Mouse (Mus musculus) cerebellum, adult 11-12 months (tissue): ENCODE measurements at regions not wholly inside any gene's neighbourhood (a gene's known extent, or its start where the extent isn't known, plus 50 kb on each side); places are given as distances from the start of the nearest gene placed in this dataset.

Experiments
- DNase-seq: peaks from one replicate; pipeline ENCODE4 v3.0.0; 2022

DNA sequence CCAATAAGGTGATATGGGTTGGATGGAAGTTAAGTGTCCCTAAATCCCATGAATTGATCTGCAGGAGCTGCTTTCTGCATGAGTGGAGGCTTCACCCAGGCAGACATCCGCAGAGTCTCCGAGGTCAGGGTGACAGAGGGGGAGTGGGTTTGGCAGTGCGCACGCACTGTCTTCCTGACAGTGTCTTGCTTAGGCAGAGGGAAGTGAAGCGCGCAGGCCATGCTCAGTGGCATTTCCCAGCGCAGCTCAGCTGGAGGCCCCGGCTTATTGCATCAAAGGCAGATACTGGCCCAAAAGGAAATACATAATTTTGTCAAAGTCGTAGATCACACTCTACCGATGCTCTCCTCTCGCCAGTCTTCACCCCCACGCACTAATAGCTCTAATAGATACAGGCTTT, 252.7 kb upstream of the Dnajc24 start:
- DNase-seq: no peak

DNA sequence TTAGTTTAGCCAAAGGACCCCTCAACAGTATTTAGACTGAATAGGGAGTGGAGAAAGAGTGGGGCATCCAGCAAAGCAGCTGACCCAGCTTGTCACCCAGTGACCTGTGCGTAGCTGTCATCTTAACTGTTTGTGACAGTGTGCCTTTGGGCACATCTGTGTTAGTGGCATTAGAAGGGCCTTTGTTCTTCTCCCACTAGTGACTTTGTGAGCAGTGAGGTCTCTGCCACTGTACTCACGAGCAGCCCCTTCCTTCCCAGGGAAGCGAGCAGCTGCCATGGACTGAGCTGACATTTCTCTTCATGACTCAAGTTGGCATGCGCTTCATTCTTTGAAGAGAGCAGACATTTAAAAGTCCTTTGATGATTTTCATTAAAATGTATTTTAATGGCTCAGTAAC, 231.0 kb upstream of the Dnajc24 start:
- no peak for DNase-seq

DNA sequence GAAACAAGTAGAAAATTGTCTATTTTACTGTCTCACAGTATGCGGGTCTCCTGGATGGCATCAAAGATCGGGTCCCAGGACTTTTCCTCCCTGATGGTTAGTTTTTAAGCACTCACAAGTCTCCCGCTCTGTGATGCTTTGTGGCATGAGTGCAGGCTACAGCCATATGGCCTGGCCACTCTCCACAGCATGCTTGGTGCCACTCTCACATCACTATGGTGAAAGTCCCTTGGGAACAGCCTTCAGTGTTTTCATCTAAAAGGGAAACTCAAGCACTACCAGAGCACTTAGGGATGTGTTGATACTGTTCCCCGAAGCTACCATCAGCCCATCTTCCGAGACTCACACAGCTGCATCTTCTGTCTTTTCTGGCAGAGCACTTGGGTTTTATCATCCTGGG, 227.8 kb upstream of the Dnajc24 start:
- no peak for DNase-seq

DNA sequence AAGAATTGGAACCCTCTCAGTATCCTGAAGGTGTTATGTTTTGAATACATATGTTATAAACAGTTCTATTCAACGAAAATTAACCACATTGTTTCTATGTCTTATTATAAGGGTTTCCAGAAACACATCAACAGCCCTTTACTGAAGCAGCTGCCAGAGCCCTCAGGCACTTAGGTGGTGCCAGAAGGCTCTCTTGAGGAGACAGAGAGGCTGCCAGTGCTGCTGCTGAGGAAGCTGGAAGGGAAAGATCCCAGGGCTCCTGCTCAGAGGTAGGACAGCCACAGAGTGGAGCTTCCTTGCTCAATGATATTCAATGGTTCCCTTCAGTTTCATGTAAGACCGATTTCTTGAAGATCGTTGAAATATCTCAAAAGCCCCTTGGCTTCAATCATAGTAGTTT, 226.7 kb upstream of the Dnajc24 start:
- no peak for DNase-seq

DNA sequence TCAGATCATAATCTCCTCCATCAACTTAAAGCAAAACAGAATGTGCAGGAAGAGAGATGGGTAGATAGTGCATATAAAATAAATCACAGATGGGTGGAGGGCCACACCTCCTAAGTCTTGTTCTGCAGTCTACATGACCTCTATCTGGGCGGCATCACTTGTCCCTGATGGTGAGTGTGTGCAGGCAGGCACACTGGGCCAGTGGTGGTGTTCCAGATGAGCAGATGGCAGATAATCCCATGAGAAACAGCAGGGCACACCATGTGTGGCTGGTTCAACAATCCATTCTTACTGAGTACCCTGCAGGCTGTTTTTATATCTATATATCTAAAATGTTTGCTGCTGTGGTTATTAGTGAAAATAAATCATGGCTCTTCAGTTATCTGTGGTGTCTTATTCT, 224.9 kb upstream of the Dnajc24 start:
- DNase-seq: no peak

DNA sequence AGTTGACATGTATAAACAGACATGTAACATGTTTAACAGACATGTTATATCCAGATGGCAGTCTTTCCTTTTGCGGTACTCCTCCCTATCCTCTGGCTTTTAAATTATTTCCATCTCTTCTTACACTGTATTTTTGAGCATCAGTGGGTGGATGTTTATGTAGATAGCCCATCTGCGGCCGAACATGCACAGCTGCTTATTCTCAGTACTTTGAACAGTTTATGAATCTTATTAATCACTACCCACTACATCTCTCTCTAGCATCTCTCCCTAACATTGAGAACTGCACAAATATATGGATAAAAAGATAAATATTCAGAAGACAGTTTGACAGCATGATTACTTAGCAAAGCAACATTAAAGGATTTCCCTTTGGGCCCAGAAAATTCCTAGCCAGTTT, 212.8 kb upstream of the Dnajc24 start:
- no peak for DNase-seq

DNA sequence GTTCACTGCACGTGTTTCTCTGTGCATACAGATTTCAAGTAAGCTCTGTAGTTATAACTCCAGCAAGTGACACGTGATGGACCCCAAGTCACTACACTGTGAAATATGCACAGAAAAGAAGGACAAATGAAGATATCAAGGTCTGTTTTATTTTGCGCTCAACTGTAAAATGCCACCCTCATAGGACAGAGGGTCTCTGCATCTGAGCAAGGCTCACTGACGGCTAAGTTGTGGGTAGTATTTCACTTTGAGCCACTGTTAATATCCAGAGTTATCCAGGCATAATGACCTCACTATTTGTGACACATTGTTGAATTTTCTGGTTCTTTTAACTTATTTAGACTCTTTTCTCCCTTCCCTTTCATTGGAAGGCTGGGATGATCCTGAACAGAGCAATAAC, 210.4 kb upstream of the Dnajc24 start:
- no peak for DNase-seq

DNA sequence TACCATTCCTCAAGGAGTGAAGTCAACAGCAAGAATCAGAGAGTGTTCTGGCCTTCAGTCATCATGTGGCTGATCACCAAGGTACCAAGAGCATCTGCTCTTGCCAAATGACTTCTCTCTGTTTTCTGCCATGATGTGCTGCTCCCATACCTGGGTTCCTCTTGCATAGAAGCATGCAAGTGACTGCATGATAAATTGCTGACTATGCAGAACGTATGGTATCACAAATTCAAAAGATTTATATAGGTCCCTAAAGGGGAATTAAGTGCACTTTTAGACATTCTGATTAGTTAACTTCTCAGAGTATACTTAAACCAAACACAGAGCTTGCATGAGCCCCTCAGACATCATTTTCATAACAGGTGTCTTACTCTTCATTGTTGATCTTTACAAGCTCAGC, 207.4 kb upstream of the Dnajc24 start:
- no peak for DNase-seq

DNA sequence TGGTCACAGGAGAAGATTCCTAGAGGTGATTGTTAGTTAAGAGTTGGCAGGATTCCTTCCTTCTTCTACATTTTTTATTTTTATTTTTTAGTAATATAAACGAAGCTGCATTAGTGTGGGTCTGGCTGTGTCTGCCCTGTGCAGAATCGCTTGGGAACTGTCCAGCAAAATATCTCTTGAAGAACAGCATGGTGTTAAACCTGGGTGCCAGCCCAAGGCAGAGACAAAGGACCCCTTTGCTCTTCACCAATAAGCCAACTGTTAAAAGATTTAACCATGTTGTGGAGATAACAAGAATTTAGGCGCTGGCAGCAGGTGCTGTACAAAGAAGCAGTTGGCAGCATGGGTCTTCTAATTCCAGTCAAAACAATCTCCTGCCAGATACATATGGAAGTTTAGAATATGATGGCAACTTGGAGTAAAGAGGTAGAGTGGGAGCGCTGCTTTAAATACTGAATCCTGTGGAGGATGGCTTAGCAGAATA, 205.5 kb upstream of the Dnajc24 start:
- no peak for DNase-seq

DNA sequence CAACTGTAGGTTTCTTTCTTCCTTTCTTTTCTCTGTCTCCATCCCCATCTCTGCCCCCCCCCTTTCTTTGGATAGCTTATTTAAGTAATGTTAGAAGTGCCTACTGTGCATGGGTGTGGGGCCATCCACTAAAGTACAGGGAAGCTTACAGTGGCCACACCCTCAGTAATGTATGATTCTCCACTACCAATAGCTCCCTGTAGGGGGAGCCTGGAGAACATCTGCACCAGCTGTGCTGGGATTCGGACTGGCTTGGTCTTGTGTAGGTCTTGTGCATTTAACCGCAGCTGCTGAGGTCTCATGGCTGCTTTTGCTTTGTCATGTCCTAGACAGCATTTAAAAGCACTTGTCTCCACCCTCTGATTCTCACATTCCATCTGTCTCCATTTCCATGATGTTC, 196.8 kb upstream of the Dnajc24 start:
- DNase-seq: no peak

DNA sequence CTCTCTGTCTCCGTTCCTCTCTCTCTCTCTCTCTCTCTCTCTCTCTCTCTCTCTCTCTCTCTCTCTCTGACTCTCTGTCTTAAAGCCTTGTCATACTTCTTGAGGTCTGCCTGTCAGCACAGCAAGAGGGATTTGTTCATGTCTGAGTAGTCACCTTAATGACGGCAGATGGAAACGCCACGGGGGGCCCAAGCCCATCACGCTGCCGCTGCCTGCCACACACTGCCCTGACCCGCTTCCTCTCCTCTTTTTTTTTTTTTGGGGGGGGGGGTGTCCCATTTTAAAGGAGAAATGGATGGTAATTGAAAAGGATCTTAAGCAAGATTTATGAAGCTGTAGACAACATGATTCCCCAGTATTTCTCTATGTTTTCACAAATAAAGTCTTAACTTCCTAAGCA, 191.8 kb upstream of the Dnajc24 start:
- DNase-seq: peak; percentile 94

DNA sequence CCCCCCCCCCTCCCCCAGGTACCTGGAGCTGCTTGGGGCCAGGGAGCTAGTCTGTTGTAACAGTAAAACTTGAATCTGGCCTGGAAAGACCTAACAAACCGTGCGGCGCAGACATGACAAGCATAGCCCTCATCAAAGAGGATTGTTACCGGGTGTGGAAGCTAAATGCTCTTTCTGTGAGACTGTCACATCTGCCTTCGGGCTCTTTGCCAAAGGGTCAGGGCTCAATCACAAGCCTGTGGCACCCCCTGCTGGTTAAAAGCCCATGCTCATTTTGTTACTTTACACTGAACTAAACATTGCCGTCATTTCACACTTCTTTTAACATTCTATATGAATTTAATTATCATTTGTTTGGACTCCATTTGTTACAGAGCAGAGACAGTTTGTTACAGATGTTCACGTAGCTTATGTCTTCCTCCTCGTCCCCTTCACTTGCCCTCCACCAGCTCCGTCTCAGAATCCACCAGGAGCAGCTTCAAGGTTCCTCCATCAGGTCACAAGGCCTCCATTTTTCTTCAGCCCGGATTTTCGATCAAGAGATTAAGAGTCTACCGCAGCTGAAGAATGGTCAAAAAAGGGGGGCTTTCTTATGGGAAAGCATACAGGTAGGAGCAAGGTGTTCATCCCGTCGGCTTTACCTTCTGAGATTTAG, 191.1 kb upstream of the Dnajc24 start:
- DNase-seq: peak; percentile 76

DNA sequence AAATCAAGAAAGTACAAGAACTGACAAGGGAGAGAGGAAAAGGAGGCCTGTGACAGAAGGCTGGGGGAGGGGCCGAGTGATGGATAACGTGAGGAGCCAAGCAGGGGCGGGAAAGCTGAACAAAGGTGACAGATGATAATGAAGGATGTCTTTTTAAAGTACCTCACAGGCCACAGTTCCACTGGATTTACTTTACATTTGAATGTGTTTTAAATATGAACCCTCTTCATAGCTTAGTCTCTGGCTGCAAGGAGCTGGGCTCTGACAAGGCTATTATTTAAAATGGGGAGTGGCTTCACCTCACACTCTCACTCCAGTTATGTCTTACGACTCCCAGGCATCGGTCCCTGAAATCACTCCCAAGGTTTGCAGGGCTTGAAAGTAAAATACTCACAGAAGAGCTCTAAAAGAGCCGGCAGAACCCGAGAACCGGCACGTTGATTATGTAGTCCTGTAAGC, 190.6 kb upstream of the Dnajc24 start:
- peak; percentile 22 for DNase-seq

DNA sequence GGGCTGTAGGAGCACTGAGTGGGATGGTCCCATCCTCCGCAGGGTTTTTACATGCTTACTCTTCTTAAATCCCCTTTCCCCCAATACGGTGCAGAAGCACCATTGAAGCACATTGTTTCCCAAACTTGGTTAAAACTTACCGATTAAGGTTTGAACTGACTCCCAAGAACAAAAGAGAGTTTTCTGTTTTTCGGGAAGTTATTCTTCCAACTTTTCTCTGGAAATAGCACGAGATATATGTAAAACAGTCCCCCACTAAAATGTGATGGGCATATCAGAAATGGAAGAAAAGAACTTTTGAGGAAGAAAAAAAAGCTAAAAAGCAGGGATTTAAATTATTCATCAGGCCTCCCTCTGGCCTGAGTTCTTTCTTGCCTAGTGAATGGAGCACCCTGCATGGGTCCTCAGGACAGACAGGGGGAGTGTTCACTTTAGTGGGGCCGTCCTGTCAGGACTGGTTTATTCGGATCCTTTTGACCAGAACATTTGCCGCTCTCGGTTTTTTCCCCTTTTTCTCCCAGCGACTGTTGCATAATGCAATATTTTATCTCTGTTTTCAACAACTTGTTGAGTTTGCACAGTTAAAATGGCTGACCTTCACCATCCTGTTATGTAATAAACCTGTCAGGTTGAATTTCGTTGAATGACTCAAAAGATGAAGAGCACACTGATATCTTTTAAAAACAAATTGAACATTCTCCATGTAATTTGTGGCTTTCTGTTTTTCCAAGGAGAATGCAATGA, 187.4 kb upstream of the Dnajc24 start:
- DNase-seq: no peak

DNA sequence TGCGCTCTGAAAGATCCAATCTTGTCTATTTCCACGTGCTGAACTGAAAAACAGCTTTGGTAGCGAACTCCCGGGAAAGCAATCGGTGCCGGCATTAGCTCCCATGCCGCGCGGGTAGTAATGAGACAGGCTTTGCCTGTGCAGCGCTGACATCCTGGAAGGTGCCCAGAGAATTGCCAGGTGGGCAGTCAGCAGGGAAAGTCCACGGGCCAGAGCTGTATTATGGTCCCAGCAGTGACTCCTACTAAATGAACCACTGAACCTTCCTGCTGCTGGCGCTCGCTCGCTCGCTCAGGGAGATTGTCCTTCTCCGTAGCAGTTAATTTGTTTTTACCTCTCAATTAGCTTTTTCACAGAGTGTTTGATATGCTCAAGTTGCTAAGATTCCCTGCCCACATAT, 180.3 kb upstream of the Dnajc24 start:
- peak; percentile 87 for DNase-seq

DNA sequence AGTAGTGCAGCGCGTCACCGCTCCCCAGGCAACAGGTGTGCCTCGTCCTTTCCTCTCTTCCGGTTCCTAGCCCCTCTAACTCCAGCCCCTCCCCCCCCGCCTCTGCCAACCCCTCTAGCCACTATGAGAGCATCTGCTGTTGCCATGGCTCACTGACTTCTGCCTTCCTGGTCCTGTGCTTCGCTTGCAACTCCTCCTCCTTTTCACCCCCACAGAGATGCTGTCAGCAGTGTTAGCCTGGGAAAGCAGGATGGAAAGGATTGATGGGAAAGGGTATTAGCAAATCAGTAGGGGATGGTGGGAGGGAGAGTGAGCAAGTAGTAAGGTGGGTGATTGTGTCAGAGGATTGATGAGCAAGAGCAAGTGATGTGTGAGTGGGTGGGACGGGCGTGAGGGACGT, 178.7 kb upstream of the Dnajc24 start:
- DNase-seq: no peak

DNA sequence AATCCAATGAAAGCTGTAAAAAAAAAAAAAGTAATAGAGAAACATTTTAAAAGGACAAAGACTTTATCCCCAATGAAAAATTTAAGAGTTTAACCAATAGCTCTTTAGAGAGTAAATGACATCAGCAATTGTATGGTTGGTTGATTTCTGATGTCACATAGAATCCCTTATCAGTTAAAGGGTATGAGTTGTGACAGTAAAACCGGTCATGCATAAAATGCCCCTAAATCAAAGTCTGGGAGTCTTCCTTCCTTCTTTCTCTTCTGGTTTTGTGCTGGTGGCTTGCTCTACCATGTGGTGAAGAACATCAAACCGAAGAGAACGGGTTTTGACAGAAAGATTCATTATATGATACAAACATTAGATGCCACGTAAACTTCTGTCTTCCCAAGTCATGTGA, 159.3 kb upstream of the Dnajc24 start:
- no peak for DNase-seq

DNA sequence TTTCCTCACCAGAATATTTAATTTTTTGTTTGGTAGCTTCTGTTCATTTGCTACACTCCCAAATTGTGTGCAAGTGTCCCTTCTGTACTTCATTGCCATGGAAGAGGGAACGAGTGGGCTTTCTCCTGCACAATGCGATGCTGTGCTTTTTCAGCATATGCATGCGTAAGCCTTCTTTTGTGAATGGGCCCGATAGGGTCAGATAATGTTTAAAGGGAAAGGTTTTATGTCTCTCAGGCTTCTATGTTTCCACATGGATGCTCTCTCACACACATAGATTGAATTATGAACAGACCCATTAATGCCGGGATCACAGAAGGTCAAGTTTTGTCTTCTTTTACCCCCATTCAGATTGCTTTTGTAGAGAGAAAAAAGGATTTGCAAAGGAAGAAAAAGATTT, 158.5 kb upstream of the Dnajc24 start:
- no peak for DNase-seq

DNA sequence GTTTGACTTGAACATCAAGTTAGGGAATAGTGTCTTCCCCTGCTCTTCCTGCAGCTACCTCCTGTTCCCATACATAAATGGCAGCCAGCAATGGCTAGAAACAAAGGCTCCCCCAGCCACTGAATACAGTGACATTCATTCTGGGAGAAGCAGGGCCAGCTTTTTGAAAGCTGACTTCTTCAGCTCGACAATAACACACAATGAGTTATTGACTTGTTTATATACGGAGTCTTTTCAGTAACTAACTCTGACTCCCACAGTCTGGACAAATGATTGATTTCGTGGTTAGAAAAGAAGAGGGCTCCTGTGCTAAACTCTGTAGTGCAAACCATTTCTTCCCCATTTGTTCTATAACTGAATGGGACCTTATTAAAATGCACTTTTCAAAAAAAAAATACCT, 146.4 kb upstream of the Dnajc24 start:
- no peak for DNase-seq

DNA sequence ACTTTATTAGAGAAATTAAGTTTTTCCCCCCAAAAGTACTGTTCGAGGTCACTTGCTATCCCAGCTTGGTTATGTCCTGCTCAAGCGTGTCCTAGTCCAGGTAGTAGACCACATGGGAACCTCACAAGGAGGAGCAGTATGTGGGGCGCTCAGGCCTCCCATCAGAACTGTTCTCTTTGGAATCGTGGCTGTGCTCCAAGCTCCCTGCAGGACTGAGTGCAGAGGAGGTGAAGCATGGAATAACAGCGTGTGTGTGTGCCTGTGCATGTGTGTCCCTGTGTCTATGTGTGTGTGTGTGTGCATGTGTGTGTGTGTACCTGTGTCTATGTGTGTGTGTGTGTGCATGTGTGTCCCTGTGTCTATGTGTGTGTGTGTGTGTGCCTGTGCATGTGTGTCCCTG, 137.6 kb upstream of the Dnajc24 start:
- DNase-seq: no peak

DNA sequence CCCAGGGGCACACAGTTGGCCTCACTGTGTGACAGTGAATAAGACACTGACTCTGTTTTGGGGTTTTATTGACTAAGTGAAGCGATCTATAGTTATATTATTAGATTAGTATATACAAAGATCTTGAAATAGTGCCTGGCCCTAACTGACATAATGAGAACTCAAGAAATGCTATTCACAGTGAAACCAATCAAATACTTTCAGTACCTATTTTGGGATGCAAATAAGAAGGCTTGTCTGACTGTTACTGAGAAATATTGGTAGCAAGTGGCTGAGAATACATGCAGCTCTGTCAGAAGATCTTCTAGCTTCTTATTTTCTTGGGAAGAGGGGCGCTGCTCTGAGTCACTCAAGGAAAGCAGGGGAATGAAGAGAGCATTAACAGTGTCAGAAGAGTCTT, 97.7 kb upstream of the Dnajc24 start:
- no peak for DNase-seq

DNA sequence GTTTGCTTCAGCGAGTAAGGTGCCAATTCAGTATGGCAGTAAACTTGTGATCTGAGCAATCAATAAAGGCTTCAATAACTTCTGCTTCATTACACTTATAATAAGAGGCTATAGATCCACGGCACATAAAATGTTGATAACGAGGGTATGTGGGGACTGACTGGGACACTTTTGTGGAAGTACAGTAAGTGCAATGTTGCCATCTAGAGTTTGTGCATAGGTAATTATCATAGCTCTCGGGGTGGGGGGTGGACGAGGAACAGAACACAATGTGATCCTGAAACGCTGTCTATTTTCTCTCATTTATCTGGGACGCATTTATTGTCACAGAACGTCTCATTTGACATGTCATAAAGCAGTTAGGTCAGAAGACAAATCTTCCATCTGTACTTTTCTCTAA, 82.8 kb upstream of the Dnajc24 start:
- DNase-seq: no peak

DNA sequence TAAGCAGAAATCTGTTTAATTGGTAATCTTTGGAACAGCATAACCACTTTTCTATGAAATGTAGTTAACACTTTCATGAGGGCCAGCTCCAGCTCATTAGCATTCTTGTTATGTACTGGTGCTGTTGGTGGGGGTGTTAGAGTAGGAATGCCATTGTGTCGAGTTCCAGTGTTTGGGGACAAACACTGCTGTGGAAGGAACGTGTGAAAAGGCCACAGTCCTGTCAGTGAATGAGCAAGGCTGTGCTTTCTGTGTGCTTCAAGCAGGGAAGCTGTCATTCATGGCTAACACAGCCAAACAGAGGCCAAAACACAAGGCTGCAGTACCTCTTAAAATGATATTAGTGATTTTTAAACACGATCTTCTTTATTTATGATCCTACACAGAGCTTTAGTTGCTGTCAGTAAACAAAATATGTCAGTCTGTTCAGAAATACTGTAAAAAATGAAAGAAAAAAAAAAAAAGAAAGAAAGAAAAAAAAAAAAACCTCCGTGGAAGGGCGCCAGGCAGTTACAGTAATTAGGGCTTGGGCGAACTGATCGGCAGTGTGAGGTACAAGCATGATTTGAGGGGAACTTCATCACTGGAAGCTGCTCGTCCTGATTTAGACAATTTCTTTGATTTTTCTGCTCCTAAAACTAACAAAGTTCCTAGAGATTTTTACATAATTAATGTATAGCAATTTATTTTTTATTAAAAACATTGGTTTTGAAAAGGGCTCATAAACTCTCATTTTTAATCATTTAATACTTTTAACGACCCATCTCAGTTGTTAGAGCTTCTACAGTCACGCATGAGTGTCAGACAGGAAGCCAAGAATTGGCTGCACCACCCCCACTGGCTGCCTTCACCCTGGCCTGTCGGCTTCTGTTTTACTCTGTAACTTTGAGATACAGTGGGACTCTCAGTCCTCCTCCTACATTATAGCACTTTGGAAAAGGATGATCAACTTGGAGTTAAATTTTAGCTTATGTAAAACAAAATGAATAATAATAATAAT, 80.8 kb upstream of the Dnajc24 start:
- no peak for DNase-seq

DNA sequence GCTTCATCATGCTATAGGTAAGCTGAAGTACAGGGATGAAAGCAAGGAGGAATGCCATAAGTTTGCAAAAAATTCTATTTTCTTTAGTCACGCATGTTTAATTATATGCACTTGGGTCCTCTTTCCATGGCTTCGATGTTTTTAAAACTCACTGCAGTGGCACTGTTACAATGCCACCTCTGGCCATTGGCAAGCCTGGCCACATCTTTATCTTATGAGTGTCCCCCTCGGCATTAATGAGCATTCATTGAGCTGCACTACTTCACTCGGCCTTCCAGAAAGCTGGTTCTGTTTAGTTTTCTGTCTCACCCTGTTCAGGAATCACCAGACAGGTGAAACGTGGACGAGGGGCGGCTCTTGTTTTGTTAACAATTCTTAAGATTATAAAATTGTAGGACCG, 79.7 kb upstream of the Dnajc24 start:
- DNase-seq: no peak
